Mouse (Mus musculus): ENCODE measurements at regions not wholly inside any gene's neighbourhood (a gene's known extent, or its start where the extent isn't known, plus 50 kb on each side); places are given as distances from the start of the nearest gene placed in this dataset.
"Not testable (repeated sequence)": the region's sequence is repeated elsewhere in the genome, so short reads cannot be mapped to it uniquely, and the experiment has no call there.

DNA sequence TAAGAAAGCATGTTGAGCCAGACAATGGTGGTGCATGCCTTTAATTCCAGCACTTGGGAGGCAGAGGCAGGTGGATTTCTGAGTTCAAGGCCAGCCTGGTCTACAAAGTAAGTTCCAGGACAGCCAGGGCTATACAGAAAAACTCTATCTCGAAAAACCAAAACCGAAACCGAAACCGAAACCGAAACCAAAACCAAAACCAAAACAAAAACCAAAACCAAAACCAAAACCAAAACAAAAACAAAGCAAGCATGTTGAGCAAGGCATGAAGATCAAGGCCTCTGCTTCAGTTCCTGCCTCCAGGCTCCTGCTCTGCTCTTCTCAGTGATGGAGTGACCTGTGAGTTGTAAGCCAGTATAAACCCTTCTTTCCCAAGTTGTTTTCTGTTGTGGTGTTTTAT is 334.0 kb upstream of the Ube2e3 start:
- TF ChIP-seq CTCF (IDR thresholded peaks at IDR 0.05; ENCODE audit: low read depth); EP300 (optimal IDR thresholded peaks at IDR 0.05): not testable (repeated sequence)
